Mouse (Mus musculus) CH12.LX (cell line): ENCODE data around the gene Uqcr11. TPM values are rescaled to one million over a fixed set of nuclear protein-coding genes. Genes with fewer than 3 reads are reported as not detected.

ENCODE experiments used
- DNase-seq: peaks from one replicate; pipeline ENCODE4 v3.0.0-alpha.2; 2013; ENCODE audit errors: extremely low read depth
- H3K27ac ChIP-seq: 2 replicates; pipeline ENCODE4 v1.5.1; 2012; ENCODE audit warnings: low read depth, mild to moderate bottlenecking, control low read depth, moderate library complexity; ENCODE audit not compliant: insufficient read depth
- H3K27me3 ChIP-seq: replicated peaks from 2 replicates; pipeline ENCODE3; 2012; ENCODE audit warnings: inconsistent platforms
- H3K36me3 ChIP-seq, 2 experiments: replicated peaks in 1 of 2; 2 replicates each; pipeline versions ENCODE3 to v1.6.1; 2012; ENCODE audit warnings: inconsistent platforms in 1 of 2, low read length in 1 of 2, mild to moderate bottlenecking in 1 of 2, mixed read lengths in 1 of 2, moderate library complexity in 1 of 2; ENCODE audit not compliant: control insufficient read depth in 1 of 2, insufficient read depth in 1 of 2
- H3K4me1 ChIP-seq, 2 experiments: 2 replicates each; pipeline ENCODE4 v1.6.1; 2012; ENCODE audit warnings: inconsistent platforms in 1 of 2, moderate library complexity in 1 of 2; ENCODE audit not compliant: insufficient read depth in 2 of 2, control insufficient read depth in 1 of 2
- H3K4me2 ChIP-seq: 2 replicates; pipeline ENCODE4 v1.6.1; 2012; ENCODE audit warnings: low read depth, mild to moderate bottlenecking, control low read depth; ENCODE audit not compliant: poor library complexity, insufficient read depth, severe bottlenecking
- H3K4me3 ChIP-seq, 3 experiments: fragments of 150-350 bp in 1 of 3; sonication (generic) in 1 of 3; replicated peaks in 1 of 3; 2 replicates each; pipeline versions ENCODE3 to v1.5.1; 2011 to 2012; ENCODE audit warnings: low read depth in 2 of 3, low read length in 2 of 3, mild to moderate bottlenecking in 2 of 3, moderate library complexity in 2 of 3, control low read depth in 1 of 3, improper control_type of control experiment in 1 of 3, inconsistent platforms in 1 of 3, mixed read lengths in 1 of 3; ENCODE audit not compliant: poor library complexity in 1 of 3
- H3K79me2 ChIP-seq: replicated peaks from 2 replicates; pipeline ENCODE4 v1.6.1; 2012; ENCODE audit warnings: mild to moderate bottlenecking, moderate library complexity; ENCODE audit not compliant: control insufficient read depth, poor library complexity, insufficient read depth, severe bottlenecking; ENCODE audit errors: extremely low read depth
- H3K9ac ChIP-seq: 2 replicates; pipeline ENCODE4 v1.6.1; 2012; ENCODE audit warnings: low read depth, mild to moderate bottlenecking, control low read depth, moderate library complexity; ENCODE audit not compliant: insufficient read depth
- H3K9me3 ChIP-seq: replicated peaks from 2 replicates; pipeline ENCODE3; 2012; ENCODE audit warnings: low read length, inconsistent platforms, mixed read lengths
- BHLHE40 ChIP-seq: IDR thresholded peaks from 2 replicates; pipeline ENCODE4 v1.6.1; 2011; ENCODE audit warnings: mild to moderate bottlenecking, low read depth, low read length, improper control_type of control experiment
- CHD1 ChIP-seq: IDR thresholded peaks from 2 replicates; pipeline ENCODE4 v1.6.1; 2012; ENCODE audit warnings: low read depth, low read length, improper control_type of control experiment, inconsistent platforms
- CHD2 ChIP-seq: IDR thresholded peaks from 2 replicates; pipeline ENCODE4 v1.6.1; 2011; ENCODE audit warnings: low read length, improper control_type of control experiment
- CTCF ChIP-seq, 2 experiments: IDR thresholded peaks in 1 of 2; conservative IDR thresholded peaks in 1 of 2; 2 replicates each; pipeline ENCODE4 v1.5.1; 2011 to 2012; ENCODE audit warnings: low read depth in 2 of 2, low read length in 2 of 2, improper control_type of control experiment in 1 of 2, inconsistent platforms in 1 of 2, mild to moderate bottlenecking in 1 of 2, moderate library complexity in 1 of 2
- E2F4 ChIP-seq: IDR thresholded peaks from 2 replicates; pipeline ENCODE4 v1.6.1; 2011; ENCODE audit warnings: low read depth, low read length, improper control_type of control experiment; ENCODE audit not compliant: insufficient replicate concordance
- ELF1 ChIP-seq: IDR thresholded peaks from 2 replicates; pipeline ENCODE4 v1.6.1; 2014; ENCODE audit warnings: low read depth, mild to moderate bottlenecking, inconsistent platforms, low read length, improper control_type of control experiment
- EP300 ChIP-seq: IDR thresholded peaks from 2 replicates; pipeline ENCODE4 v1.6.1; 2011; ENCODE audit warnings: low read length, improper control_type of control experiment
- ETS1 ChIP-seq: conservative IDR thresholded peaks from 2 replicates; pipeline ENCODE4 v1.6.1; 2012; ENCODE audit warnings: low read depth, mild to moderate bottlenecking, inconsistent platforms, low read length, improper control_type of control experiment, moderate library complexity
- GABPA ChIP-seq: IDR thresholded peaks from 2 replicates; pipeline ENCODE4 v1.6.1; 2012; ENCODE audit warnings: low read depth, low read length, improper control_type of control experiment, inconsistent platforms; ENCODE audit not compliant: insufficient replicate concordance
- HCFC1 ChIP-seq: IDR thresholded peaks from 2 replicates; pipeline ENCODE4 v1.6.1; 2012; ENCODE audit warnings: low read depth, mild to moderate bottlenecking, inconsistent platforms, low read length, improper control_type of control experiment
- IRF4 ChIP-seq: IDR thresholded peaks from 2 replicates; pipeline ENCODE4 v1.6.1; 2014; ENCODE audit warnings: low read depth, mild to moderate bottlenecking, inconsistent platforms, low read length, improper control_type of control experiment
- JUN ChIP-seq: IDR thresholded peaks from 2 replicates; pipeline ENCODE4 v1.6.1; 2011; ENCODE audit warnings: low read depth, mild to moderate bottlenecking, low read length, improper control_type of control experiment, moderate library complexity; ENCODE audit not compliant: insufficient read depth
- JUND ChIP-seq: conservative IDR thresholded peaks from 2 replicates; pipeline ENCODE4 v1.6.1; 2011; ENCODE audit warnings: low read depth, low read length, improper control_type of control experiment
- KAT2A ChIP-seq: IDR thresholded peaks from 2 replicates; pipeline ENCODE4 v1.6.1; 2012; ENCODE audit warnings: low read length, improper control_type of control experiment, inconsistent platforms; ENCODE audit not compliant: insufficient replicate concordance
- MAFK ChIP-seq: IDR thresholded peaks from 2 replicates; pipeline ENCODE4 v1.6.1; 2011; ENCODE audit warnings: low read length, improper control_type of control experiment; ENCODE audit not compliant: insufficient replicate concordance
- MAX ChIP-seq: IDR thresholded peaks from 2 replicates; pipeline ENCODE4 v1.6.1; 2011; ENCODE audit warnings: low read length, improper control_type of control experiment
- MAZ ChIP-seq: IDR thresholded peaks from 2 replicates; pipeline ENCODE4 v1.6.1; 2012; ENCODE audit warnings: low read depth, mild to moderate bottlenecking, inconsistent platforms, low read length, improper control_type of control experiment, moderate library complexity
- MEF2A ChIP-seq: IDR thresholded peaks from 2 replicates; pipeline ENCODE4 v1.6.1; 2014; ENCODE audit warnings: low read depth, mild to moderate bottlenecking, inconsistent platforms, low read length, improper control_type of control experiment, borderline replicate concordance
- MXI1 ChIP-seq: IDR thresholded peaks from 2 replicates; pipeline ENCODE4 v1.6.1; 2011; ENCODE audit warnings: mild to moderate bottlenecking, low read depth, low read length, improper control_type of control experiment
- MYC ChIP-seq: IDR thresholded peaks from 2 replicates; pipeline ENCODE4 v1.6.1; 2011; ENCODE audit warnings: low read depth, mild to moderate bottlenecking, improper control_type of control experiment, low read length
- NELFE ChIP-seq: IDR thresholded peaks from 2 replicates; pipeline ENCODE4 v1.6.1; 2011; ENCODE audit warnings: low read depth, low read length, improper control_type of control experiment
- NRF1 ChIP-seq: IDR thresholded peaks from 2 replicates; pipeline ENCODE4 v1.6.1; 2014; ENCODE audit warnings: low read depth, mild to moderate bottlenecking, inconsistent platforms, low read length, improper control_type of control experiment, moderate library complexity
- PAX5 ChIP-seq: IDR thresholded peaks from 2 replicates; pipeline ENCODE4 v1.6.1; 2012; ENCODE audit warnings: low read length, inconsistent platforms, mixed read lengths
- POLR2A ChIP-seq: IDR thresholded peaks from 2 replicates; pipeline ENCODE4 v1.6.1; 2011; ENCODE audit warnings: low read depth, mild to moderate bottlenecking, improper control_type of control experiment, low read length
- POLR2AphosphoS2 ChIP-seq: IDR thresholded peaks from 2 replicates; pipeline ENCODE4 v1.6.1; 2011; ENCODE audit warnings: low read depth, low read length, improper control_type of control experiment
- RAD21 ChIP-seq: IDR thresholded peaks from 2 replicates; pipeline ENCODE4 v1.6.1; 2011; ENCODE audit warnings: low read depth, mild to moderate bottlenecking, low read length, improper control_type of control experiment, moderate library complexity
- RCOR1 ChIP-seq: conservative IDR thresholded peaks from 2 replicates; pipeline ENCODE4 v1.6.1; 2012; ENCODE audit warnings: low read depth, mild to moderate bottlenecking, inconsistent platforms, low read length, improper control_type of control experiment
- SIN3A ChIP-seq: IDR thresholded peaks from 2 replicates; pipeline ENCODE4 v1.6.1; 2012; ENCODE audit warnings: low read length, improper control_type of control experiment, inconsistent platforms
- SMC3 ChIP-seq: IDR thresholded peaks from 2 replicates; pipeline ENCODE4 v1.6.1; 2011; ENCODE audit warnings: low read depth, low read length, improper control_type of control experiment
- TBP ChIP-seq: conservative IDR thresholded peaks from 2 replicates; pipeline ENCODE4 v1.6.1; 2011; ENCODE audit warnings: low read depth, low read length, improper control_type of control experiment
- TCF12 ChIP-seq: IDR thresholded peaks from 2 replicates; pipeline ENCODE4 v1.6.1; 2014; ENCODE audit warnings: low read depth, mild to moderate bottlenecking, inconsistent platforms, low read length, improper control_type of control experiment
- UBTF ChIP-seq: IDR thresholded peaks from 2 replicates; pipeline ENCODE4 v1.6.1; 2012; ENCODE audit warnings: low read depth, mild to moderate bottlenecking, inconsistent platforms, low read length, improper control_type of control experiment, moderate library complexity
- USF1 ChIP-seq: IDR thresholded peaks from 2 replicates; pipeline ENCODE4 v1.6.1; 2014; ENCODE audit warnings: low read depth, mild to moderate bottlenecking, inconsistent platforms, low read length, improper control_type of control experiment
- USF2 ChIP-seq: conservative IDR thresholded peaks from 2 replicates; pipeline ENCODE4 v1.6.1; 2011; ENCODE audit warnings: low read depth, low read length, improper control_type of control experiment
- ZC3H11A ChIP-seq: IDR thresholded peaks from 2 replicates; pipeline ENCODE4 v1.6.1; 2012; ENCODE audit warnings: low read depth, mild to moderate bottlenecking, inconsistent platforms, low read length, improper control_type of control experiment
- ZKSCAN1 ChIP-seq: IDR thresholded peaks from 2 replicates; pipeline ENCODE4 v1.6.1; 2012; ENCODE audit warnings: low read depth, inconsistent platforms, low read length, improper control_type of control experiment, borderline replicate concordance
- ZMIZ1 ChIP-seq: IDR thresholded peaks from 2 replicates; pipeline ENCODE4 v1.6.1; 2012; ENCODE audit warnings: low read depth, mild to moderate bottlenecking, inconsistent platforms, low read length, improper control_type of control experiment
- ZNF384 ChIP-seq: IDR thresholded peaks from 2 replicates; pipeline ENCODE4 v1.6.1; 2012; ENCODE audit warnings: low read depth, low read length, improper control_type of control experiment, inconsistent platforms
- dilution Hi-C: fragments of 300-500 bp; cut with MboI; formaldehyde crosslinking; loops from 2 replicates; pipeline ENCODE4 v1.14.3; 2020; ENCODE audit warnings: low sequenced_read_pairs; ENCODE audit not compliant: extremely low pct_unique_long_range_greater_than_20kb, extremely low pct_ligation_motif_present
- in situ Hi-C: fragments of 300-500 bp; cut with MboI; formaldehyde crosslinking; loops from 3 replicates; pipeline ENCODE4 v1.14.3; 2019; ENCODE audit warnings: low sequenced_read_pairs, low pct_ligation_motif_present, low pct_unique_long_range_greater_than_20kb, mixed read lengths
- polyA plus RNA-seq: library from polyadenylated mRNA; unstranded; fragments of >175 nt; gene quantifications from 2 replicates; pipeline ENCODE4 v1.2.1, GENCODE M21; 2012; ENCODE audit warnings: low read depth; ENCODE audit not compliant: insufficient read length
- total RNA-seq, 2 experiments: library from RNA; depleted of rRNA; stranded (reverse); fragments of 300-350 nt in 1 of 2; fragments of >200 nt in 1 of 2; gene quantifications; 2 replicates each; pipeline ENCODE4 v1.2.3; 2012 to 2014

Gene Uqcr11
- total and polyA plus RNA-seq, 3 experiments: 206 to 466 (median 444) TPM

DNA sequence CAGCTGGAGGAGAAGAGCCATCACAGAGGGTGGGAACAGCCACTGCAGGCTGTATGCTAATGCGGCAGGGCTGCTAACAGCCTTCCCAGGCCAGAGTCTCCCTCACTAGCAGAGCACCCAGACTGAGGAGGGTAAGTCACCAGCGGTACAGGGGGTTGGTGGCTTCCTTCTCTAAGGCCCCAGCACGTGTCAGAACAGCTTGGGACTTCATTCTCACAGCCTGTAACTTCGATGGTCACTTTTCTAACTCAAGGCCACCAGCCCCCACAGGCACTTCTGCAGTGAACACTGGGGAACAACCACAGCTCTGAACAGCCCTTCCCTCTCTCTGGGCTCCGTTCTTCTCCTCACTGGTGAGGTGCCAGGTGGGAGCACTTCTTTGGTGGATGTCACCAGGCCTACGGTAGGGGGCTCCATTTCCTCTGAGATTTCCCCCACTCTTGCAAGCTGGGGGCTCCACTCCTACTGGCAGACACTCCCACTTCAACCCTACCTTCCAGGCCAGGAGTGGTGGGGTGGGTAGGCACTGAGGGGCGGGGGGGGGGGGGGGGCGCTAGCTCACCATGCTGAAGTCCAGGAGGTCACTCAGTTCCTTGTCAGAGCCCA is 23.8 kb upstream of the Uqcr11 start:
- Histone ChIP-seq H3K27me3 (no peaks in the 10 kb centered on the region), H3K36me3 (peaks cover 45 to 53% of the 10 kb centered on the region in 2 experiments), H3K4me2 (peak overlapping the region; percentile 82), H3K79me2 (peaks cover 59% of the 10 kb centered on the region), H3K9ac (peak overlapping the region; percentile 99), H3K4me1 (peaks cover 28 to 56% of the 10 kb centered on the region in 2 experiments), H3K4me3 (peak overlapping the region; percentile 38 to 97 (median 97)), H3K9me3 (peaks cover 10% of the 10 kb centered on the region), H3K27ac (peak overlapping the region; percentile 96)
- dilution Hi-C loops (no loop called here), in situ Hi-C loops (loop anchor here (25.0 kb wide), 1 partner anchor 257 kb away; the partner anchor contains the start of gene Mknk2)
- no peak for DNase-seq
- TF ChIP-seq ZC3H11A (no peak), MYC (peak; percentile 51; the same call in 1 of the 2 replicates), SIN3A (no peak), IRF4 (no peak), SMC3 (no peak; the same call in 1 of the 2 replicates), RCOR1 (no peak), ZMIZ1 (no peak), MAZ (no peak; the same call in 1 of the 2 replicates), HCFC1 (no peak), ZNF384 (no peak), ELF1 (no peak), ZKSCAN1 (no peak), CHD1 (no peak), POLR2A (0 out of 2 replicates have a peak, but pooled peaks have one; percentile 28), GABPA (no peak), TCF12 (no peak), UBTF (no peak), PAX5 (no peak), MAFK (no peak), E2F4 (no peak), POLR2AphosphoS2 (no peak), MEF2A (no peak), MAX (peak; percentile 43), RAD21 (peak; percentile 28), BHLHE40 (peak; percentile 69), NELFE (no peak), EP300 (no peak), USF2 (no peak), USF1 (no peak), NRF1 (no peak), MXI1 (peak; percentile 23; the same call in 1 of the 2 replicates), CTCF (conservative IDR thresholded peaks at IDR 0.05 in 1 of 2, IDR thresholded peaks at IDR 0.05 in 1 of 2; ENCODE audit: low read depth in 2 of 2, low read length in 2 of 2) (peak in 1 of 2 experiments; percentile 43; a peak in 2 of 4 replicates), CHD2 (no peak), TBP (no peak), JUN (no peak), ETS1 (no peak; the same call in 1 of the 2 replicates), JUND (no peak), KAT2A (no peak)
